Mouse (Mus musculus): Measurements from ENCODE around the gene Foxf1.

Foxf1 gene

DNA sequence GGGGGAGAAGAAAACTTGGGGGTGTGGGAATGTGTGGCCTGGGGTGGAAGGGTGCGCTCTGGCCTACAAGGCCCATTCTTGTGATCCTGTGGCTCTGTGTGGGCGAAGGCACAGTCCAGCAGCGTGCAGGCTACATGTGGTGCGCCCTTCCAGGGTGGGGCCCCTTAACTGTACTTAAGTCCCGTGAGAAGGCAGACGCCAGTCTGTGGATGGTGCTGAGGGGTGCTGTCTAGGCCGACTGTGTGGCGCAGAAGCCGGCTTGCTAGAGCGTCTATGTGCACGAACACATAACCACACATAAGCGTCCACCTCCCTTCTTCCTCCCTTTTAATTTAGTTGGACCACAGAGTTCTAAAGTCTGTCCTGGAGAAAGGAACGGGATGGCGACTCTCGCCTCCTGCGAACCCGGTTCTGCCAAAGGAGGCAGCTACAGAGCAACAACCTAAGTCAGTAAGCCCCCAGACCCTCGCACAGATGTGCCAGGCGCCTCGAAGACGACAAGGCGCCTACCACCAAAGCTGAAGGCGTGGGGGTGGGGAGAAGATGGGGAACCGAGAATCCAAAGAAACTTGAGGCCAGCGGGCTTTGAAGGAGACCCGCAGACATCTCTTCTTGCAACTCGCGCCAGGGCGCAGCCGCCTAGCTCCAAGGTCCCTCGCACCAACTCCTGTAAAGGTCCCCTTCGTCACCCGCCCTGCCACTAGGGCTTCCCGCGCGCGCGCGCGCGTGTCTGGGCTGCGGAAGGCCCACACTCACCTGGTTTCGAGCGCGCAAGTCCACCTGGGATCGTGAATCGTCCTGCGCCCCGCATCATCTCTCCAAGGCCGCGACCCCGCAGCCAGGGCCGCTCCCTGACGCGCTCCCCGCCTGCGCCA lies 1.7 kb upstream of the Foxf1 start:
- DNase-seq (ENCODE audit: low read depth): no peak

DNA sequence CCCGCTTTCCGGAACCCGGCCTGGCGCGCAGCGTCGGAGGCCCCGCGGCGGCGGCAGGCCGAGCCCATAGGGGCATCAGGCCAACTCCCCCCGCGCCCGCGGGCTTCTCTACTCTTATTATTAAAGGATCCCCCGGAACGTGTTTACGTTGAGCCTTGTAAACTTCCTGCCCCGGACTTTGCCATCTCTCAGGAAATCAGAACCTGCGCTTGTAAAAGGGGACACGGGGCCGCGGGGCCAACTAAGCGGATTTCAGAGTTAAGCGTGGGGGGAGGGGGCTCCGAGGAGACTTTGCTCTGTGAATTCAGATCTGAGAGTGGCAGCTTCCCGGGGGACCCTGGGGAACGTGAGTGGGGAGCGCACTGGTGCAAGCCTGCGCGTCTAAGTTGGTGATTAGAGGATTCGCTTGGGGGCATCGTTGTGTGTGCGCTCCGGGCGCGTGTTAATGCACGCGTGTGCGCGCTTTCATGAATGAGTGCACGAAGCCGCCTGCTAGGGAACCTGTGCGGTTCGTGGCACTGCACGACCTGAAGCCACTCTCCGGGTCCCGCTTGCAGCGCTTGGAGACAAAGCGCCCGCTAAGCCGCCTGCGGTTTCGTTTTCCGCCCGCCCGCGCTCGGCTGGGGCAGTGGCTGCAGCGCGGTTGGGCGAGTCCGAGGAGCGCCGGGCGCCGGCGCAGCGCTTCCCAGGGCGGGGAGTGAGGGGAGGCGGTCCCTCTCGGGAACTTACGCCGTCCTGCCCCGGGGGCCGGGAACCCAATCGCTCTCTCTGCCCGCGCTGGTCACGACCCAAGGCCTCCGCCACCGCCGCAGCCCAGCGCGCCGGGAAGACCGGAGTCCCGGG lies 872 bp upstream of the Foxf1 start:
- DNase-seq (ENCODE audit: low read depth): peak; percentile 34

DNA sequence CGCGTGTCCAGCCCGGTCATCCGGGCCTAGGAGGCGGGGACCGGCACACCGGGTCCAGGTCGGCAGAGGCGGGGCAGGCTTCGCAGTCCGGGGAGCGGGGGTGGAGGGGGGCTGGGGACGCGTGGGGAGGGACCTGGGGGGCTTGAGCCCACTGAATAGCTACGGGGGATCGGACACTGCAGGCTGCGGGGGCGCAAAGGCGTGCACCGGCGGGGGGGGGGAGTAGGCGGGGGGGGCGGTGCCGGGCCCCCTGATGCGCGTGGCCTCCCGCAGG lies 313 bp upstream of the Foxf1 start:
- no peak for DNase-seq (ENCODE audit: low read depth)

DNA sequence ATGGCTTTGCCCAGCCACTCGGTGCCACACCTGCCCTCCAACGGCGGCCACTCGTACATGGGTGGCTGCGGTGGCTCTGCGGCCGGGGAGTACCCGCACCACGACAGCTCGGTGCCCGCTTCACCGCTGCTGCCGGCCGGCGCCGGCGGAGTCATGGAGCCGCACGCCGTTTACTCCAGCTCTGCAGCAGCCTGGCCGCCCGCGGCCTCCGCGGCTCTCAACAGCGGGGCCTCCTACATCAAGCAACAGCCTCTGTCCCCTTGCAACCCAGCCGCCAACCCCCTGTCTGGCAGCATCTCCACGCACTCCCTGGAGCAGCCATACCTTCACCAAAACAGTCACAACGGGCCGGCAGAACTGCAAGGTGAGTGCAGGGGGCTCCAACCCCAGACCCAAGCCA lies 825 bp downstream of the Foxf1 start:
- no peak for DNase-seq (ENCODE audit: low read depth)

DNA sequence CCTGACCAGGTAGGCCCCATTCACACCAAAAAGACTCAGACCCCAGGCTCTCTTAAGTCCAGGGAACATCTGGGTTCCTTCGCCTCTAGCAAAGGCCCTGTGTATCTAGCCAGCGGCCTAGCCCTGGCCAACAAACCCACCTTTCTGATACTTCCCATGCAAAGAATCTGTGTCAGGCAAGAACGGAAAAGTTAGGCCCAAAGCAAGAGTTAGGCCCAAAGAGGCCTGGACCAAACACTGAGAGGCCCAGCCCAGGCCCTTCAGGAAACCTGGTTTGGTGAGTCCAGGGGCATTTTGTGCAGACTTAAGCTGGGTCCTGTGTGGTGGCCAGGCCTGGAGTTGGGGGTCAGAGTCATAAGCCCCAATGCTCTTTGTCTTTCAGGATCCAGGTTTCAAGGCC lies 1.4 kb downstream of the Foxf1 start:
- DNase-seq (ENCODE audit: low read depth): no peak

DNA sequence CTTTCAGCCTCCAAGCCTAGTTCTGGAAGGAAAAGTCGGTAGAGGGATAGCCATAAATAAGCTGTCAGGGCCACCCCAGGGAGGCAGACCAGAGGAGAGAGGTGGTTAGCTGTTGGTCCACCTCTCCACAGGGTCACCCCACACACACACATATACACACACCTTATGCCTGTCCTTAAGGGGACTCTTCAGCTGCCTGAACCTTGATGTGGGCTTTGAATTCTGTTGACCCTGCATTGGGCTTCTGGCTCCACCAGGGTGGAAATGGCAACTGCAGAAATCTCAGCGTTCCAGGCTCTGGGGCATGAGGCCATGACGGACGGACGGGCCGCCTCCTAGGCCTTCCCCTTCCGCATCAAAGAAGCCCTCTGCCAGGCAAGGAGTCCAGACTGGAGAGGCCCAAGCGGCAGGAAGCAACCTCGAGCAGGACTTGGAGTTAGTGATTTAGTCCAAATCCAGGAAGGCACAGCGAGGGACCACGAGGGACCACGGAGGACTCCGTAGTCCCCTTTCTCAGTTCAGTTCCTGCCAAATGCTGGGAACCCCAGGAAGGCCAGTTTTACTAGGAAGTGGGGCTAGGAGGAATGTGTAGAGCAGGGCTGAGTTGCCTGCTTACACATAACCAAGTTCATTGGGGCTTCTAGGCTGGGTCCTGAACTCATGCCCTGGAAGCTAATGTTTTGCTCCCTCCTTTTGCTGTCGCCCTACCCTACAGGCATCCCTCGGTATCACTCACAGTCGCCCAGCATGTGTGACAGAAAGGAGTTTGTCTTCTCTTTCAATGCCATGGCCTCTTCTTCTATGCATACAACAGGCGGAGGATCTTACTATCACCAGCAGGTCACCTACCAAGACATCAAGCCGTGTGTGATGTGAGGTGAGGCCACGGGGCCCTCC lies 2.1 kb downstream of the Foxf1 start:
- DNase-seq (ENCODE audit: low read depth): no peak

DNA sequence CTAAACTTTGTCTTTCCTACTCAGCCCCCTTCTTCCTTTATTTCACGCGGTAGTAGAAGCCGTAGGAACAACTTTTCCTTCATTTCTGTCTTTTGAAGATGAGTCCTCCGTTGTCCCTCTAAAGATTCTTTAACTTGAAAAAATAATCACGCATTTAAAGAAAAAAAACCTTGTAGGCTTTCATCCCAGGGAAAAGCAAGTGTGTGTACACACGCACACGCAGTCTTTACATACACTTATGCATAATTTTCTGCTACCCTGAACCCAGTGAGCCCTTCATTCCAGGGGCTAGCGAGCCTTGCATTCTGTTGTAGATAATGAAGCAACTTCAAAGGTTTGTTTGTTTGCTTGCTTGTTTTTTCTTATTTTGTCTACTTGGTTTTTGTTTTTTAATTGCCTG lies 4.1 kb downstream of the Foxf1 start:
- no peak for DNase-seq (ENCODE audit: low read depth)

DNA sequence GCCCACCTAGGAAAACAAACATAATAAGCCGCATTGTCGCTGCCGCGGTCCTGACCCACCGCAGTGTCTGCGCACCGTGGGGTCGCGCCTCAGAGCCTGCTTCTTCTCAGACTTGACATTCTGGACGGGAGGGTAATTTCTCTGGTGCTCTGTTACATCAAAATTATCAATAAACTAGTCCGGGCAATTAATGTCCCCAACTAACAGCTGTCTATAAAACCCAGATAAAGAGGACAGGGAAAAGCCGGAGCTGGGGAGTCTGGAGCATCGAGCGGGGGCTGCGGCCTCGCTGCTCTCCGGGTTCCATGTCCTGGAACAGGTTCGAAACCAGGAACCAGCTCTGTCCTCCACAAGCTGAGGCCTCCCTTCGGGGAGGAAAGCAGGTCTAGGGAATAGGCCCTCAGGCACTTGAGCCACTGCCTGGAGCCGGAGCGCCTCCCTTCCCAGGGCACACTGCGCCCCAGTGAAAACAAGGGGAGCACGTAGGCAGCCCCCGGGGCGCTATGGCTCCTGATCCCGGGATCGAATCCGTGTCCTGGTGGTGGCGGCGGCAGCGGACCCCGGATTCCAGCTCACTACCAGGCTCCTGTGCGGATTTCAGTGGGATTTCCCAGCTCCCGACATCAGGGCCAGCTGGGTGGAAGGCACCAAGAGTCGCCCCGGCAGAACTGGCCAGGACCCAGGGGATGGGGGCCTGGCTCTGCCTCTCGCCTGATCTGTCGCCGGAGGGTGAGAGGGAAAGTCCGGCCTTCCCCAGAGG lies 4.9 kb downstream of the Foxf1 start:
- DNase-seq (ENCODE audit: low read depth): no peak

DNA sequence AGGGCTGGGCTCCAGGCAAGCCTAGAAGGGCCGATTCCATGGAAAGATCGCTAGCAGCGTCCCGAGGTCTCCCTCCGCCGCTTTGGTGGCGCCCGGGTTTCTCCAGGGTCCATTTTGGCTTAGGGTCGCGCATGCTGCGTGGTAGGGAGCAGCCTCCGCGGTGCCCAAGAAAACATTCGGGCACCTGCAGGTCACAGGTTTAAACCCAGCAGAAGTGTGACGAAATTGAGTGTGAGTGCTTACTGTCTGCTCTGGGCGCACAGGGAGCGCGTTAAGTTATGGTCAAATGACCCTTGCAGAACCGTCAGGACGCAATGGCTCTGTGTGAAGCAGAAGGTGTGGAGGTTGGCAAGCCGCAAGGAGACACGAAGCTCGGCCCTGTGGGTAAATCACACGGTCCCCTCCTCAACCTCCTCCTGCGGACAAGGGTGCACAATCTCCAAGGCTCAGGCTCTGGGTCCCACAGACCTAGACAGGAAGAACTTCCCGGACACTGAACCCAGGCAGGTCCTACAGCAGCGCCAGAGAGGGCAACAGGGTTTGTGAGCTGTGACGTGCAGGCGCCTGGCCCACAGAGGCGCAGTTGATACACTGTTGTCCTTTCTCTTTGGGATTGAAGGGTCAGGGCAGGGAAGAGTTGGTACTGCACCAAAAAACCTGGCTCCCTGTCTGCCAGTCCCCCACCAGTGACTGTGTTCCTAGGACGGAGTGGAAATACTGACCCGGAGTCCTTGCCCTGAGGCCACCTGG lies 5.6 kb downstream of the Foxf1 start:
- DNase-seq (ENCODE audit: low read depth): no peak

DNA sequence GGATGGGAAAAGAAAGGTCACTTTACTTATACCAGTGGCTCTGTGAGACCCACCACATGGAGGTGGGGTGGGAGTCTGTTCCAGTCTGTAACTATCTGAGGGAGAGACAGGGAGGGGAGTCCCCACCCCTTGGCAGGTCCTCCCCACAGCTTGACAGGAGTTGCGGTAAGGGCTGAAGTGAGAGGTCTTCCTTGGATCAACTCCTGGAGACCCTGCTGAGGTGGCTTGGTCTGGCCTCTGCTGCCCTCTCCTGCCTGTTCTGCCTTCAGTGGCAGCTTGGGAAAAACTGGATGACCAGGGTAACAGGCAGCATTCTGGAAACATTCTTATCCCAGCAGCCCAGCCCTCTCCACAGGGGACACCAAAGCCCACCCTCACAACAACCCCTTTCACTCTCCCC lies 6.5 kb downstream of the Foxf1 start:
- no peak for DNase-seq (ENCODE audit: low read depth)

DNA sequence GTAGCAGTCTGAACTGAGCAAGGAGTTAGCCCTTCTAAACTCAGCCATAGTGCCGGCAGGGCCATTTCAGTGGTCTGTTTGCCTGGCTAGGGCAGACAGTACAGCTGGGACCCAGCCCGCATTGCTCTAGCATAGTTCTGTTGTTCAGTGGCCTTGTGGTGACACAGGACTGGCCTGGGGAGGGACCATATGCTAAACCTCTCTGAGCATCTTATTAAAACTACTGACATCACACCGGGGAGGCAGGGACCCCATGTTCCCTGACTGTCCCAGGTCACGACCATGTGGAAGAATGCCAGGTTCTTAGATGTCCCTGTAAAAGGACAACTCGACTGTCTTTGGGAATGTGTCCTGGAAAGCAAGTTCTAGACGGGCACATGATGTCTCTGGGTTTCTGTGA lies 8.0 kb downstream of the Foxf1 start:
- no peak for DNase-seq (ENCODE audit: low read depth)

DNA sequence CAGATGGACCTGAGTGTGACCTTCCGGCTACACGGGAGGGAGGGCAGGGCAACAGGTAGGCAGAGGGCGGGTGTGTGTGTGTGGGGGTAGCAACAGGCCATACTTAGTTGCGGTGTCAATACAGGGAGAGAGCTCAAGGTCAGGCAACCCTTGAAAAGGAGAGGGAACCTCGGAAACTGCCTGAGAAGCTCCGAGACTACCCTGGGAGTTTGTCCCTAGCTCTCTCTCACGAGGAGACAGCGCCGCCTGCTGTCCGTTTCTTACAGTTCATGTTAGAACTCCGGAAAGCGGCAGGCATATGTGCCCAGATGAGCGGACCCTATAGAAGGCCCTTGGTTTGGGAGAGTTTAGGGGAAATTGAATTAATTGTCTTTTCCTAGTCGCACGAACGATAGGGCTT lies 8.4 kb downstream of the Foxf1 start:
- no peak for DNase-seq (ENCODE audit: low read depth)

DNA sequence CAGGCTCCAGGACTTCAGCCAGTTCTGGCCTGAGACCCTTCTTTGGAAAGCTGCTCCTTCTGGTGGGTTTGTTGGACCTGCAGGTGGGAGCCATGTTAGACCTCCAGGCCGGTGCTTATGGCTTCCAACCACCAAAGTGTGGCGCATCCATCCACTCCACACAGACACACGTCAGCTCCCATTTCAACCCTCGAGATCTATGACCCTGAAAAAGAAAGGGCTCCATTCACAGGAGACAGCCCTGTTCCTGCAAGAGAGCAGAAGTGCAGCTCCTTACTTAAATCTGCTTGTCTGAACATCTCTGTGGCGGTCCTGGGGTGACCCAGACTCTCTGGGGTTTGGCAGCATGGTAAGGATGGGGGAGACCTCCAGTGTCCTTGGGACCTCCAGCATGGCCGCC lies 9.3 kb downstream of the Foxf1 start:
- DNase-seq (ENCODE audit: low read depth): no peak

DNA sequence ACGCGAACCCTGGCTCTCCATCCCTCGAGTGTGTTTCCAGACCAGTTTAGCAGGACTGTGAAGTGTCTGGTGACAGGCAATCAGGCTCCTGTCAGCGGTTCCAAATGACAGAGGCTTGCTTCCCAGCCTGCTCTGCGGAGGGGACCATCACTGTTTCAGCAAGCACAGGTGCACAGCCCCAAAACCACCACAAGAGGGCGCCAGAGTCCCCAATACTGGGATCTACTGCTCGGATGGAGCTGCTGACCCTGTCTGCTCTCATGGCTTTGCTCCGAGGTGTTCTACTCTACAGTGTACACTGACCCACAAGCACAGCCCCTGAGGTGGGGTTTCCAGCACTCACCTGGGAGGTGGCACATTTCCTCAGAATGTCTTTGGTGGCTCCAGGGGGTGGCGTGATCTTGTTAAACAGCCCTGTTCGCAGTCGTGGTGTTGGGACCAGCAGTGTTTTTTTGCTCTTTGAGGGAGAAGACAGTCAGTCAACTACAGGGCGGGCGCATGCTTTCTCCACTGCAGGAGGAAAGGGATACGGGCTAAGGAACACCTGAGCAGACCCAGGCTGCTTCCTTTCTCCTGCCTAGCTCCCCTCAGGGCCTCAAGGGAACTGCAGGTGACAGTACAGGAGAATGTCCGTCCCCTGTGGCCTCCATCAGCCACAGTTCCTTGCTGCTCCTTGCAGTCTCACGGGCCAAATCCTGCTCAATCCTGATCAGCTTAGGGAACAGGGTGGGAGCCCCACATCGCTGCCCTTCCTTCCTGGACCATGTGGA lies 20.0 kb downstream of the Foxf1 start:
- DNase-seq (ENCODE audit: low read depth): no peak

DNA sequence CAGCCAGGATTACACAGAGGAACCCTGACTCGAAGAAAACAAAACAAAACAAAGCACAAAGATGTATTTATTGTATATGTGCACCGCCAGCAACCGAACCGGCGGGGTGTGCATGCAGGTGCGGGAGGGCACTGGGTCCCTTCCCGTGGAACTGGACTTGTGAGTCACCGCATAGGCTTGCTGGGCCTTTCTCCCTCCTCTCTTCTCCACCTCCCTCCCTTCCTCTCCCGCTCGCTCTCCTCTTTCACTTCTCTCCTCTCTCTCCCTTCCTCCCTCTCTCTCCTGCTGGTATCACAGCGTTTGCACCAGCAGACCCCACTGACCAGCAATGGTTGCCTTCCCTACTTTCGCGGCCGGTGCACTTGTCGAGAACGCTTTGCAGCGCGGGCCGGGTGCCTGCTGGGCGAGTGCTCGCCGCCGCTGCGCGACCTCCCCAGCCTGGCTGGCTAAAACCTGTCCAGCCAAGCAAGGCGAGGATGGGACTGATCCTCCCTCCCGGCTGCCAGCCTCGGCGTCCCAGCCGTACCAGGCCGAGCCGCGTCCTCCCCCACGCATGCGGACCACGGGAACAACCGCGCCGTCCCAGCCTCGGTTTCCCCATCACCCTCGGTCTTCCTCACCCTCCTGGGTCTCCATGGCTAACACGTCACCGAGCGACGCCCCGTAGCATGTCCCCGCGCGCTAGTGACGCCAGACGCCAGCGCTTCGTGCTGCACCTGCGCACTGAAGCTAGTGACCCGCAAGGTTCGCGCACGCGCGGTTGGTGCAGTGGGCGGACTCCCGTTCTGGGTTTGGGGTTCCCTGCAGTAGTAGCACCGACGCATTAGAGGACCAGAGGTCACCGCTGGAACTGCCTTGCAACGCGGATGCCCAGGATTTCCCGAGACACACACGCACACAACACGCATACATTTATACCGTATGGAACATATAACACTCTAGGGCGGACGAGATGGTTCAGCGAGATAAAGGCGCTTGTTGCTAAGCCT lies 23.8 kb downstream of the Foxf1 start, which contains the start of gene Mthfsd:
Gene Mthfsd, minus strand, starts transcription at position 725 of the 989 bp plus-strand sequence.
- DNase-seq (ENCODE audit: low read depth): peak; percentile 95

DNA sequence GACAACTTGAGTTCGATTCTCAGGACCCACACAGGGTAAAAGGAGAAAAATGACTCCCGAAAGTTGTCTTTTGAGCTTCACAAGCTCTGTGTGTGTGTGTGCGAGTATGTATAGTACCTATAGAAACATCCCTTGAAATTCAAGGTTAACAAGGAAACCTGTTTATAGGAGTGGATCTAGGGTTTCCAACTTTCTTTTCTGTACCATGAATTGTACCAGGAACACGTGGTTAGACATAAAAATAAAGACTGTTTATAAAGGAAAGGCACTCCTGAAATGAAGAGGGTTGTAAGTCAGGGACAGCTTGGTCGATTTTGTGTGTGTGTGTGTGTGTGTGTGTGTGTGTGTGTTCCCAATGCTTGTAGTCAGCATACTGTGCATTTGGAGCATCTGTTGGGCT lies 24.5 kb downstream of the Foxf1 start:
- DNase-seq (ENCODE audit: low read depth): no peak

DNA sequence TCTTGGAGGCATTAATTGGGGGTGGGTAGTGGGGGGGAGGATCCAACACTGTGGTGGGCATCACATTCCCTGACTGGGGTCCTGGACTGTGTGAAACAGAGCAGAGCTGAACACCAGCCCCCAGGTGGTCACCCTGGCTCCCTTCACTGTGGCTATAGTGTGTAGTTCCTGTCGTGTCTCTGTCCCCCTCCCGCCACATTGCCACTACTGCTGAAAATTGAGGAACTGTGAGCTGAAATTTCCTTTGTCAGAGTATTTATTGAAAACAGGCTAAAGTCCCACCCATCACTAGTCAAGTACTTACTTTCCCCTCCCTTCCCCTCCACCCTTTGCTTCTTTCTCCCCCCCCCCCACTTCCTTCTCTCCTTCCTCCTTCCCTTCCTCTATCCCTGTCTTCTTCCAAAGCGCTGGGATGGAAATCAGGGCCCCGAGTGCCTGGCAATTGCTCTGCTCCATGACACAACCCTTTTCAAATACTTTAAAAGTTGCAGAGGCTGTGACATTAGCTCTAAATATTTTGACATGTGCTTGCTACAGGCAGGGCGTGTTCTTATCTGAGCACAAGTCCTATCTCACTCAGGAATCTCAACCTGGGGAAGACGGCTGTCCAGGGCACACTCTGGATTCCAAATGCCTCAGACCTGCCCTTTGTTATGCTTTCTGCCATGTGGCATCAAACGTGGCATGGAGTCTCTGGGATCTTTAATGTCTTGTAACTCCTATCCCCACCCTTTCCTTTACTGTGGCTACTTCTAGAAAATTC lies 27.1 kb downstream of the Foxf1 start:
- DNase-seq (ENCODE audit: low read depth): no peak

DNA sequence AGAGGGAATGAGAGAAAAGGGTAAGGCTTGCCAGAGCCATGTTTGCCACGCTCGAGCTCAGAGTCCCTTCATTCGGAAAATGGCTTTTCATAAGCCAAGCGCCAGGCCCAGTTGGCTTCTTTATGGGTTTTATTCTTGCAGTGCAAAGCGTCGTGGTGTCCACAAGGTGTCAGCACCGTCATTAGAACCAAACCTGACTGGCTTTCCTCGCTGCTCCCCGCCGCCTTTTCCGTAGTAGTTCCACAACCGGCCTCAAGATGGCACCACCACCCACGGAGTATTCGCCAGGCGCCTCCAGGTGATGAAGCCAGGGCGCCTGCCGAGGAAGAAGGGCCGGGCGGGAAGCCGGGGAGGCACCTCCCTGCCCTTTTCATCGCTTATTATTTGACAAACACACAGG lies 29.1 kb downstream of the Foxf1 start:
- DNase-seq (ENCODE audit: low read depth): peak; percentile 74
